Mouse (Mus musculus) hindbrain, postnatal 0 days (tissue): ENCODE measurements around the gene Stk19. TPM values are rescaled to one million over a fixed set of nuclear protein-coding genes. Genes with fewer than 3 reads are reported as not detected.
A peak's percentile ranks its signal among the peaks of the same experiment; 100 is the strongest.
"Not testable (repeated sequence)": the region's sequence is repeated elsewhere in the genome, so short reads cannot be mapped to it uniquely, and the experiment has no call there.

Experiments
- ATAC-seq: fragments of 200-750 bp; cut with Nextera tagmentation; 2 replicates; pipeline ENCODE4 v1.8.0; 2017; ENCODE audit warnings: mild to moderate bottlenecking, moderate TSS enrichment, moderate library complexity
- DNase-seq: peaks from one replicate; pipeline ENCODE4 v3.0.0-alpha.2; 2015; ENCODE audit warnings: low spot score
- H3K27ac ChIP-seq: fragments of 300-500 bp; sonication (generic); 2 replicates; pipeline ENCODE4 v1.5.1; 2014; ENCODE audit warnings: mild to moderate bottlenecking
- H3K27me3 ChIP-seq: fragments of 300-500 bp; sonication (generic); 2 replicates; pipeline ENCODE4 v1.6.1; 2014; ENCODE audit warnings: low read length, mixed read lengths; ENCODE audit not compliant: insufficient read depth
- H3K36me3 ChIP-seq: fragments of 300-500 bp; sonication (generic); 2 replicates; pipeline ENCODE4 v1.6.1; 2014; ENCODE audit warnings: low read length, mixed read lengths; ENCODE audit not compliant: insufficient read depth
- H3K4me1 ChIP-seq: fragments of 300-500 bp; sonication (generic); 2 replicates; pipeline ENCODE4 v1.6.1; 2014; ENCODE audit warnings: antibody characterized with exemption, low read length, mixed read lengths; ENCODE audit not compliant: insufficient read depth
- H3K4me2 ChIP-seq: fragments of 300-500 bp; sonication (generic); 2 replicates; pipeline ENCODE4 v1.6.1; 2014; ENCODE audit warnings: low read depth, mild to moderate bottlenecking, low read length, moderate library complexity, mixed read lengths
- H3K4me3 ChIP-seq: fragments of 300-500 bp; sonication (generic); 2 replicates; pipeline ENCODE4 v1.5.1; 2014; ENCODE audit warnings: low read length
- H3K9ac ChIP-seq: fragments of 300-500 bp; sonication (generic); replicated peaks from 2 replicates; pipeline ENCODE4 v1.6.1; 2014; ENCODE audit warnings: mild to moderate bottlenecking, low read length, moderate library complexity, mixed read lengths
- H3K9me3 ChIP-seq: fragments of 300-500 bp; sonication (generic); 2 replicates; pipeline ENCODE4 v1.6.1; 2016; ENCODE audit warnings: low read length, mixed read lengths
- CTCF ChIP-seq: IDR thresholded peaks from 2 replicates; pipeline ENCODE4 v1.5.1; 2016; ENCODE audit warnings: antibody characterized with exemption, control low read depth, low read depth
- WGBS: fragments of 180-500 bp; shearing (Covaris S2); extraction: QIAGEN DNeasy Blood & Tissue Kit; methylation state at CpG from one replicate; pipeline ENCODE4 v1.1.7; 2014; 5-methylcytosine and 5-hydroxymethylcytosine counted together
- polyA plus RNA-seq: library from polyadenylated mRNA; unstranded; fragments of >200 nt; fragmentation: Nextera tagmentation; extraction: Ambion mirVana; gene quantifications from 2 replicates; pipeline ENCODE4 v1.2.1, GENCODE M21; 2015
- total RNA-seq: library from RNA; depleted of rRNA; stranded (reverse); fragments of >200 nt; gene quantifications from 2 replicates; pipeline ENCODE4 v1.2.3, GENCODE M21; 2014

Stk19 gene
- total and polyA plus RNA-seq, 2 experiments from 2014 or later: 29.6 to 46.5 TPM

DNA sequence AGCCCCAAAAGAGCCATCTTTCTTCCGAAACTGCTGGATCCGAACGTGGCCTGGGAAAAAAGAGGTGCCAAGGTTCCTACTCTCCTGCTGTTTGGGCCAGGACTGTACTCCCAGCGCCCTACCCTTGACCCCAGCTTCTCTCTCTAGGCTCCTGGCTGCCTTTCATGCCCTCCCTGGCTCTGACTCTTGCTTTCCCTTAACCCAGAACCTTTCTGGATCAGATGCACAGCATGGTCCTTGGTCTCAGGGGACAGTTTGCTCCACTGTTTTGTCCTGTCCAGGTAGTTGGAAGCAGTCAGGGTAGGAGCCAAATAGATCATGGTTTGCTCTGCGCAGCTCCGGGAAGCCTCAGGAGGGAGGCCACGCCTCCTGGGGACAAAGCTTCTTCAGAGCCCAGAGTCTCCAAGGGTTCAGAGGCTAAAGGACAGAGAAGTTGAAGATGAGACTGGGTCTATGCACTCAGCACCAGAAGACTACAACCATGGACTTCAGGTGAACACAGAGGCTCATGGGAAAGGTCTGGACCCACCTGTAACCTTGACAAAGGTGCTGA lies 21.9 kb downstream of the Stk19 start:
- Histone ChIP-seq H3K9ac (no peak overlapping the region), H3K27ac (no peak overlapping the region), H3K9me3 (no peaks in the 10 kb centered on the region), H3K4me3 (no peak overlapping the region), H3K27me3 (no peaks in the 10 kb centered on the region), H3K4me2 (no peak overlapping the region), H3K4me1 (no peaks in the 10 kb centered on the region), H3K36me3 (no peaks in the 10 kb centered on the region)
- WGBS: 78% methylated on average over 7 of the region's 7 CpGs
- no peak for TF ChIP-seq CTCF
- no peak for DNase-seq
- ATAC-seq: no peak

DNA sequence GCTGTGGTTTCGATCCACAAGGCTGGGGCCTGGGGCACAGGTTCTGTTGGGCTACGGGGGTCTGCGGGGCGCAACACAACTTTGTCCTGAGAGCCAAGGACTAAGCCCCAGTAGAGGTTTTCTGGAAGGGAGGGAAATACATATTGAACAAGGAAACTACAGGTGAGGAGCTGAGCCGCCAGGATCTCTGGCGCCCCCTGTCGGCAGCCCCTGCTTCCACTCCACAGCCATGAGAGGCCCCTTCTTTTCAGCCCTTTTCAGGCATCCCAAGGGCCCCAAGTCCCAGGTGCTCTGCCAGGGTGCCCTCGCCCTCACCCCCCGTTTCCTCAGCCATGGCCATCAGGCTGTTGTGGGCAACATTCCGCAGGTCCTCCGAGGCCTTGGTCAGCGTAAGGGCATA lies 23.0 kb downstream of the Stk19 start:
- not testable (repeated sequence) for DNase-seq, H3K4me2 ChIP-seq, H3K27me3 ChIP-seq, H3K9ac ChIP-seq, H3K4me1 ChIP-seq, H3K4me3 ChIP-seq, H3K36me3 ChIP-seq, H3K27ac ChIP-seq, ATAC-seq, H3K9me3 ChIP-seq
- 64% methylated on average over 12 of the region's 12 CpGs for WGBS
- TF ChIP-seq CTCF: peak; percentile 65

DNA sequence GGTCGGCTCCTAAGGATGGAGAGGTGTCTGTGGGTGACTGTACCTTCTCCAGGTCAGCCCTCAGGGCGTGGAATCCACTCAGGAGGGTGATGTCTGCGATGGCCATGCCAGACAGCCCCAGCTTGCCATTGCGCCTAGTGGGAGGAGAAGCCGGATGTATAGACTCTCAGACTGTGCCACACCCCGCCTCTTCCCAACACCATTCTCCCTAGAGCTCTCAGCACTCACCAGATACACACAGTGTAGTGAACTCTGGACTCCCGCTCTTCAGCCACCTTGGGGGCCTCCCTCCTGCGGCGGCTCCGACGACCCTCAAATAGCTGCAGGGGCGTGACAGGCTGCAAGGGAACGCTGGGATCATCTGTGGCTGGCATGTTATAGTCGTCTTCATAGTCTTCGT lies 25.5 kb downstream of the Stk19 start:
- Histone ChIP-seq H3K4me3 (no peak overlapping the region), H3K27ac (no peak overlapping the region), H3K36me3 (no peaks in the 10 kb centered on the region), H3K9ac (no peak overlapping the region), H3K4me1 (no peaks in the 10 kb centered on the region), H3K27me3 (no peaks in the 10 kb centered on the region), H3K9me3 (no peaks in the 10 kb centered on the region), H3K4me2 (no peak overlapping the region)
- ATAC-seq: no peak
- no peak for TF ChIP-seq CTCF
- DNase-seq: no peak
- WGBS: 74% methylated on average over 15 of the region's 15 CpGs

DNA sequence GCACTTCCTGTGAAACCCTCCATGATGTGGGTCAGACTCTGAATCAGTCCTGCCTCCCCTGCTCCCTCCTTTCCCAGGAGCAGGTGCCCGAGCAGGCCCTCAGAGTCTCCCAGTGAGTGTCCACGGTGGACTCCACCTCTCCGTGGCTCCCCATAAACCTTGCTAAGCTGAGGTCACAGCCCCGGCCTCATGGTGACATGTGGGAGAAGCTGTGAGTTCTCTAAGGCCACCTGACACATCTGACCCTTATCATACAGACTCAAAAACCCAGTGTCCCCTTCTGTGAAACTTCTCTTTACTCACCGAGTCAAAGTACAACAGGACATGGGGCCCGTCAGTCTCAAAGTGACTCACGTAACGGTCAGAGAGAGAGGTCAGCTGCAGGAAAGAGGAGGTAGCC lies 25.9 kb downstream of the Stk19 start:
- not testable (repeated sequence) for H3K27ac ChIP-seq, H3K27me3 ChIP-seq, H3K9ac ChIP-seq, DNase-seq, H3K4me2 ChIP-seq, H3K4me1 ChIP-seq, ATAC-seq, H3K9me3 ChIP-seq, H3K4me3 ChIP-seq, H3K36me3 ChIP-seq
- WGBS: 87% methylated on average over 7 of the region's 8 CpGs

DNA sequence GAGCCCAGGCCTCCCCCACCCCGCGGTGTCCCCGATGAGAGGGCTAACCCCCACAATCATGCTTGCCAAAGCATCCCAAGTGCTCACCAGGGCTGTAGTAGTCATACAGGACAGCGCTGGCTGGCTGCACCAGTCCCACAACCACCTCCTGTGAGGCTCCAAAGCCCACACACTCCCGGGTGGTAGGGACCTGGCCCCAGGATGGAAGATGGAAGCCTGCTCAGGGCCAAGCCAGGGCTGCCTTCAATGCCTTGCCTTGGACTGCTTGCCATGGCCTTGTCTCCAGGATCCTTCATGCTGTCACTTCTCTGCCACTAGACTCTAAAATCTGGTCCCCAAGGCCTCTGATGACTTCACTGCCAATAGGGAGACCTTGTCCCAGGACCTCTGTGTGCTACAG lies 26.3 kb downstream of the Stk19 start:
- H3K36me3 ChIP-seq, H3K4me3 ChIP-seq, H3K4me2 ChIP-seq, H3K9ac ChIP-seq, H3K27ac ChIP-seq, H3K9me3 ChIP-seq, H3K27me3 ChIP-seq, ATAC-seq, DNase-seq, H3K4me1 ChIP-seq: not testable (repeated sequence)
- WGBS: 88% methylated on average over 5 of the region's 5 CpGs

DNA sequence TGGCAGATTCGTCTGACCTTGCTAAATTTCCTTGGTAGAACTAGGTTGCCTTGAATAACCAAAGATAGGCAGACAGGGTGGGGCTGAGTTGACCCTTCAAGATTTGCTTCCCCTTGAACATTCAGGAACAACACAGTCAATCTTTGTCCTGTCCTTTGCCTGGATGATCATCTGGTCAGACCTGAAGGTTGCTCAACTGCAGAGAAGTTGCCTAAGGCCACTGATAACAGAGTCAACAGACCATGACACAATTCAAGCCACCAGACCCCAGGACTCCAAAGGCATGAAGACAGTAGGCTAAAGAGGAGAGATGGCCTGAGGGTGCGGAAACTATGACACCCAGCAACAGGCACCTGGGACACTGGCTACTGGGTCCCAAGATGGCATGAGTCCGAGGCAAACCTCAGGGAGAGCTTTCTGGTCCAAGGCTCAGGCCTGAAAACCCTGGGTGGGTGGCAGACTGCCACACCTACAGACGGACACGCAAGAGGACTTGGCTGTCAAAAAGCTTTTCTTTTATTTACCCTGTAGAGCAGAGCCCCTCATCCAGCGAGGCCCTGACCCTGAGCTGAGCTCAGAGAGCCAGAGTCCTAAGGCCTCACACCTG lies 28.0 kb downstream of the Stk19 start:
- no peak for ATAC-seq
- Histone ChIP-seq H3K9me3 (no peaks in the 10 kb centered on the region), H3K27ac (no peak overlapping the region), H3K4me1 (no peaks in the 10 kb centered on the region), H3K4me3 (no peak overlapping the region), H3K9ac (no peak overlapping the region), H3K27me3 (no peaks in the 10 kb centered on the region), H3K4me2 (no peak overlapping the region), H3K36me3 (no peaks in the 10 kb centered on the region)
- no peak for DNase-seq
- 78% methylated on average over 6 of the region's 6 CpGs for WGBS
- no peak for TF ChIP-seq CTCF

DNA sequence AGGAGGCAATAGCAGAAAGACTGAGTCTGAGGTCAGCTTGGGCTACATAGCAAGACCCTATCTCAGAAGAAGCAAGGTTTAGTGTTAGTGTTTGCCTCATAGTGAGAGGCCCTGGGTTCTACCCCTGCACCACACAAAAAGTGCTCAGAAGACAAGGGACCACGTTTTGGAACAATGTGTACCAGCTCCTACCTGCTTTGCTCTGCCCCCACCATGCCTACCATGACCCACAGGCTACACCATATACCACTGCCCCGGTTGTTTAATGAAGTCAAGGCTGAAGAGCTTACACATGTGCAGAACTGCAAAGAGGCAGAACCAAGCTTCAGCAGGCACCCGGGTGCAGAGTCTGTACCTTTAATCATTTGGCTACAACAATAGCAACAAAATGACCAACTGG lies 29.6 kb downstream of the Stk19 start:
- WGBS: 64% methylated on average over 3 of the region's 3 CpGs

More for the DNA sequence above, 29.6 kb downstream of the Stk19 start:
- Histone ChIP-seq H3K4me3 (no peak overlapping the region), H3K27me3 (no peaks in the 10 kb centered on the region), H3K4me2 (no peak overlapping the region), H3K9ac (no peak overlapping the region), H3K4me1 (no peaks in the 10 kb centered on the region), H3K27ac (no peak overlapping the region), H3K36me3 (no peaks in the 10 kb centered on the region), H3K9me3 (no peaks in the 10 kb centered on the region)
- no peak for ATAC-seq
- TF ChIP-seq CTCF: no peak
- DNase-seq: no peak
